Mouse (Mus musculus) liver, embryonic 14.5 days (tissue): ENCODE results near the gene Il4. TPM values are rescaled to one million over a fixed set of nuclear protein-coding genes. Genes with fewer than 3 reads are reported as not detected.

Experiments
- ATAC-seq: fragments of 200-750 bp; cut with Nextera tagmentation; 2 replicates; pipeline ENCODE4 v1.8.0; 2017; ENCODE audit warnings: moderate number of reproducible peaks, mild to moderate bottlenecking, moderate library complexity; ENCODE audit not compliant: insufficient read depth
- DNase-seq, 3 experiments: peaks; one replicate each; pipeline ENCODE4 v3.0.0-alpha.2; 2012 to 2013; ENCODE audit warnings: low read depth in 3 of 3, low spot score in 3 of 3
- H3K27ac ChIP-seq: fragments of 300-500 bp; sonication (generic); 2 replicates; pipeline ENCODE4 v1.5.1; 2014; ENCODE audit warnings: moderate library complexity, mild to moderate bottlenecking, control low read depth, inconsistent platforms
- H3K27me3 ChIP-seq: fragments of 300-500 bp; sonication (generic); 2 replicates; pipeline ENCODE4 v1.6.1; 2014; ENCODE audit warnings: mild to moderate bottlenecking, low read length, moderate library complexity; ENCODE audit not compliant: control insufficient read depth, insufficient read depth
- H3K36me3 ChIP-seq: fragments of 300-500 bp; sonication (generic); replicated peaks from 2 replicates; pipeline ENCODE4 v1.6.1; 2014; ENCODE audit warnings: low read depth; ENCODE audit not compliant: control insufficient read depth, insufficient read depth
- H3K4me1 ChIP-seq, 2 experiments: fragments of 200-500 bp in 1 of 2; fragments of 300-500 bp in 1 of 2; sonication (generic) in 1 of 2; replicated peaks; 2 replicates each; pipeline ENCODE4 v1.6.1; 2012 to 2014; ENCODE audit warnings: antibody characterized with exemption in 1 of 2, inconsistent platforms in 1 of 2, low read length in 1 of 2; ENCODE audit not compliant: control insufficient read depth in 2 of 2, insufficient read depth in 2 of 2
- H3K4me2 ChIP-seq: fragments of 300-500 bp; sonication (generic); 2 replicates; pipeline ENCODE4 v1.6.1; 2014; ENCODE audit warnings: low read depth, mild to moderate bottlenecking, control low read depth, moderate library complexity
- H3K4me3 ChIP-seq, 2 experiments: fragments of 200-500 bp in 1 of 2; fragments of 300-500 bp in 1 of 2; sonication (generic) in 1 of 2; 2 replicates each; pipeline ENCODE4 v1.5.1; 2012 to 2014; ENCODE audit warnings: low read depth in 2 of 2, low read length in 2 of 2, mild to moderate bottlenecking in 2 of 2, control low read depth in 1 of 2, inconsistent platforms in 1 of 2, moderate library complexity in 1 of 2; ENCODE audit not compliant: insufficient read depth in 1 of 2
- H3K9ac ChIP-seq: fragments of 300-500 bp; sonication (generic); replicated peaks from 2 replicates; pipeline ENCODE4 v1.6.1; 2014; ENCODE audit warnings: mild to moderate bottlenecking, control low read depth, moderate library complexity
- H3K9me3 ChIP-seq: fragments of 300-500 bp; sonication (generic); 2 replicates; pipeline ENCODE4 v1.6.1; 2016; ENCODE audit warnings: low read length, mixed read lengths; ENCODE audit not compliant: control insufficient read depth
- CTCF ChIP-seq: IDR thresholded peaks from 2 replicates; pipeline ENCODE4 v1.5.1; 2016; ENCODE audit warnings: antibody characterized with exemption, low read depth, control low read depth
- EP300 ChIP-seq: IDR thresholded peaks from 2 replicates; pipeline ENCODE4 v1.6.1; 2016; ENCODE audit warnings: antibody characterized with exemption, low read depth
- WGBS: fragments of 180-500 bp; shearing (Covaris S2); extraction: QIAGEN DNeasy Blood & Tissue Kit; methylation state at CpG from one replicate; pipeline ENCODE4 v1.1.7; 2014; ENCODE audit not compliant: insufficient replicate concordance; 5-methylcytosine and 5-hydroxymethylcytosine counted together
- polyA plus RNA-seq, 2 experiments: library from polyadenylated mRNA; depleted of rRNA in 1 of 2; stranded (reverse) in 1 of 2; unstranded in 1 of 2; fragments of >200 nt; fragmentation: Nextera tagmentation in 1 of 2; extraction: Ambion mirVana in 1 of 2; gene quantifications; 2 replicates each; pipeline versions ENCODE4 v1.2.1 to v1.2.3; 2012 to 2014

Il4 gene
- polyA plus RNA-seq (2012; rRNA removed) (0.26 and 0.27 TPM in 2 replicates), polyA plus RNA-seq (2014; fragmentation: Nextera tagmentation; extraction: Ambion mirVana) (0.61 and 0.73 TPM in 2 replicates)

DNA sequence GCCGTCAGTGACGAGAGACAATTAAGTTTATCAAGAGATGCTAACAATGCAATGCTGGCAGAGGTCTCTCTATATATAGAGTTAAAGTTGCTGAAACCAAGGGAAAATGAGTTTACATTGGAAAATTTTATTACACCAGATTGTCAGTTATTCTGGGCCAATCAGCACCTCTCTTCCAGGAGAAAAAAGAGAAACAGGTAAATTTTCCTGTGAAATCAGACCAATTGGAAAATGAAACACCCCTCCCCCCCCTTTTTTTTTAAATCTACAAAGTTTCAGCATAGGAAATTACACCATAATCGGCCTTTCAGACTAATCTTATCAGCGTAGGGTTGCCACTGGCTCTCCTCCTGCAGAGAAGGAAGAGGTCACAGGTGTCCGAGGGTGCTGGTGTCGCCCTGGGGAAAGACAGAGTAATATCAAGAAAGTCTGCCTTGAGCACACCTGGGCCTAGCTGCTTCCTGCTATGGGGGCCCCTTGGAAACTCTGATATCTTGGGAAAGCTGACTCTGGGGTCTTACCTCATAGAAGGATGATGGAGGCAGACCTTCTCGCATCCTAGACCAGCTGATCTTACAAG is at the start of gene Il4:
Gene Il4, minus strand, starts transcription at position 51 of the 580 bp plus-strand sequence.
- Histone ChIP-seq H3K9ac (no peak within 1 kb of the TSS), H3K4me3 (no peak within 1 kb of the TSS), H3K36me3 (no peaks in the 10 kb centered on the region), H3K4me2 (no peak within 1 kb of the TSS), H3K9me3 (no peaks in the 10 kb centered on the region), H3K27ac (no peak within 1 kb of the TSS), H3K27me3 (no peaks in the 10 kb centered on the region), H3K4me1 (peaks cover 33 to 52% of the 10 kb centered on the region in 2 experiments)
- 38% methylated on average over 7 of the region's 7 CpGs for WGBS
- no peak for TF ChIP-seq EP300
- TF ChIP-seq CTCF = no peak
- no peak for DNase-seq
- ATAC-seq = no peak

GRCm38 (mm10) chr11:53664091-53664490 is 45.6 kb upstream of the Il4 start:
- 73% methylated on average over 5 of the region's 5 CpGs for WGBS
- H3K9me3 ChIP-seq = no peaks in the 10 kb centered on the region
- H3K27me3 ChIP-seq = no peaks in the 10 kb centered on the region
- H3K9ac ChIP-seq = no peak overlapping the region
- no peak for TF ChIP-seq CTCF
- no peak for TF ChIP-seq EP300
- peaks cover 24% of the 10 kb centered on the region for H3K36me3 ChIP-seq
- peaks cover 0 to 9% of the 10 kb centered on the region in 2 experiments; a peak in 2 of 4 replicates for H3K4me1 ChIP-seq
- no peak for DNase-seq
- H3K4me2 ChIP-seq = no peak overlapping the region
- no peak overlapping the region for H3K4me3 ChIP-seq
- ATAC-seq = no peak
- H3K27ac ChIP-seq = no peak overlapping the region

DNA sequence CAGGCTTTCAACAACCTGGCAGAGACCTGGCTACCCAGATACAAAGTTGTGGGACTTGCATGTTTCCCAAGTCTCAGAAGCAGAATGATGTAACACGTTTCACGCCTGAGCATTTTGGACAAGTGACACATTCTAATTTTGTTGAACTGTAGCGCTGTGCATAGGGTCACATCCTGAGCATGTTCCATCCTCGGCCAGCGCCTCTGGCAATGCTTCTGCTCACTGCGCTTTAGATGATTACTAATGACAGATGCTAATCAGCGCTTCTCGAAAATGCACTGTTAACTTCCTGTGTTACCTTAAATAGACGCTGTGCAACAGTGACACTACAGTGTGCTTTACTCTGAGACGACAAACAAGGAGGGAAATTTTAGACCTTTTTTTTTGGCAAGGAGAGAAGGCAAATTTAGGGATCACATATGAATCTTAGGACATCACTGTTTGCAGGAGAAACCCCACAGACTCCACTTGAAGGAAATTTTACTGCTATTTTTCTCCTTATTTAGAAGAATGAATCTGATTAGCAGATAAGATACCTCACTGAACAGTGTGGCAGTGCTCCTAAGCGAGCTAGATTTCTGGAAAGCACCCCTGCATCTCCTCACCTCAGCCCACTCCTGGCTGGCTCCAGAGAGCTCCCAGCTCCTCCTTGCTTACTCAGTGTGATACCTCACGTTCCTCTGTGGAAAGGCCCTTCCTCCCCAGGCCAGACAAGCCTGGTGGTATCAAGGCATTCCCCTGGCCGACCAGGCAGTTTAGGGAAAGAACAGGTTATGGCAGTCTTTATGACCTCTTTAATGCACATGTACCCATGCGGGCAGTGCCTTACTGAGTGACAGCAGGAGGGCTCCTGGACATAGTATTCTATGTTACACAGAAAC is 44.6 kb upstream of the Il4 start:
- H3K4me2 ChIP-seq = no peak overlapping the region
- DNase-seq (no peak), ATAC-seq (no peak)
- no peak overlapping the region for H3K4me3 ChIP-seq
- H3K9me3 ChIP-seq = no peaks in the 10 kb centered on the region
- H3K36me3 ChIP-seq = peaks cover 21% of the 10 kb centered on the region
- H3K4me1 ChIP-seq = peaks cover 3 to 11% of the 10 kb centered on the region in 2 experiments
- no peaks in the 10 kb centered on the region for H3K27me3 ChIP-seq
- H3K9ac ChIP-seq = no peak overlapping the region
- WGBS = 30% methylated on average over 14 of the region's 14 CpGs
- TF ChIP-seq CTCF (no peak), EP300 (no peak)
- no peak overlapping the region for H3K27ac ChIP-seq

DNA sequence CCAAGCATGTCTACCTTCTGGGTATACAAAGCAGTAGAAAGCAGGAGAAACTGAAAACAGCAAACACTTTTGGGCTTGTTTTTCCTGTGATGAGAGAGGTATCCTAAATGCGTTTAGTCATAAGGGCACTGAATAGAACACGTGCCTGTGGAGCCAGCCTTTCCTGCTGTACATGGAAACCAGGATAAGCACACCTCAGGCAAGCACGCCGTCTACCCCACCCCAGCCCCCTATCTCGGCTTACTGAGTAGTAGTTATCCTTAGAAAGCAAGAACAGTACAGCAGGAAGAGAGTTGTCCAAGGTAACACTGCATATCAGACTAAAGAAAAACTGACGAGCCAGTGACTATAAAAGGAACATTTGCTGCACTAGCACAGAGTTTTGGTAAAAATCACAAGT is 39.4 kb upstream of the Il4 start:
- DNase-seq (peak in 2 of 3 experiments; percentile 22 to 28), ATAC-seq (peak; percentile 52; the same call in 1 of the 2 replicates)
- WGBS = 18% methylated on average over 6 of the region's 6 CpGs
- H3K4me3 ChIP-seq = no peak overlapping the region
- no peak overlapping the region for H3K9ac ChIP-seq
- H3K36me3 ChIP-seq = peaks cover 13% of the 10 kb centered on the region
- TF ChIP-seq CTCF = no peak
- no peak for TF ChIP-seq EP300
- H3K4me1 ChIP-seq = peaks cover 21 to 32% of the 10 kb centered on the region in 2 experiments
- peak overlapping the region; percentile 61; the same call in 1 of the 2 replicates for H3K27ac ChIP-seq
- H3K9me3 ChIP-seq = no peaks in the 10 kb centered on the region
- H3K4me2 ChIP-seq = peak overlapping the region; percentile 60
- no peaks in the 10 kb centered on the region for H3K27me3 ChIP-seq

- ATAC-seq = no peak
- Histone ChIP-seq H3K9me3 (no peaks in the 10 kb centered on the region), H3K4me2 (peak overlapping the region; percentile 60), H3K36me3 (peaks cover 13% of the 10 kb centered on the region), H3K4me3 (no peak overlapping the region), H3K4me1 (peaks cover 21 to 30% of the 10 kb centered on the region in 2 experiments), H3K27me3 (no peaks in the 10 kb centered on the region), H3K27ac (peak overlapping the region; percentile 61), H3K9ac (peak overlapping the region; percentile 19; the same call in 1 of the 2 replicates)
- no peak for DNase-seq
- TF ChIP-seq EP300 (no peak), CTCF (no peak)
- WGBS = 57% methylated on average over 8 of the region's 8 CpGs
Measured at GRCm38 (mm10) chr11:53657381-53657780, 38.9 kb upstream of the Il4 start.
